Mouse (Mus musculus): ENCODE data around the gene Cdk19.

GRCm38 (mm10) chr10:40393447-40394143, 54.2 kb downstream of the Cdk19 start:
- no peak for TF ChIP-seq TAL1 (IDR thresholded peaks at IDR 0.05; ENCODE audit: low read length)
- no peak for TF ChIP-seq GATA1 (IDR thresholded peaks at IDR 0.05; ENCODE audit: low read length)

All from erythroblast, embryonic 14.5 days (primary cell).